Mouse (Mus musculus) MEL (cell line): ENCODE results near the gene Plekhg1. TPM values are rescaled to one million over a fixed set of nuclear protein-coding genes. Genes with fewer than 3 reads are reported as not detected.

Experiments
- DNase-seq: peaks from one replicate; pipeline ENCODE4 v3.0.0; 2011; ENCODE audit warnings: low read depth, low spot score
- H3K27ac ChIP-seq: 2 replicates; pipeline ENCODE4 v1.5.1; 2012; ENCODE audit warnings: low read depth, mild to moderate bottlenecking, control low read depth, low read length, moderate library complexity; ENCODE audit not compliant: control insufficient read depth
- H3K27me3 ChIP-seq, 2 experiments: fragments of 150-350 bp in 1 of 2; sonication (generic) in 1 of 2; 2 replicates each; pipeline ENCODE4 v1.6.1; 2012; ENCODE audit warnings: low read length in 2 of 2, mild to moderate bottlenecking in 2 of 2, improper control_type of control experiment in 1 of 2, moderate library complexity in 1 of 2; ENCODE audit not compliant: insufficient read depth in 2 of 2, control insufficient read depth in 1 of 2
- H3K36me3 ChIP-seq, 2 experiments: 2 replicates each; pipeline ENCODE4 v1.6.1; 2012 to 2014; ENCODE audit warnings: low read length in 2 of 2, improper control_type of control experiment in 1 of 2, inconsistent platforms in 1 of 2, mild to moderate bottlenecking in 1 of 2; ENCODE audit not compliant: insufficient read depth in 2 of 2, control insufficient read depth in 1 of 2
- H3K4me1 ChIP-seq, 2 experiments: fragments of 150-350 bp in 1 of 2; sonication (generic) in 1 of 2; 2 replicates each; pipeline ENCODE4 v1.6.1; 2012; ENCODE audit warnings: low read length in 2 of 2, improper control_type of control experiment in 1 of 2, mild to moderate bottlenecking in 1 of 2; ENCODE audit not compliant: insufficient read depth in 2 of 2, control insufficient read depth in 1 of 2
- H3K4me3 ChIP-seq, 2 experiments: fragments of 150-350 bp in 1 of 2; sonication (generic) in 1 of 2; 2 replicates each; pipeline ENCODE4 v1.5.1; 2012; ENCODE audit warnings: low read depth in 2 of 2, low read length in 2 of 2, mild to moderate bottlenecking in 2 of 2, moderate library complexity in 2 of 2, control low read depth in 1 of 2, improper control_type of control experiment in 1 of 2; ENCODE audit not compliant: control insufficient read depth in 1 of 2, insufficient read depth in 1 of 2
- H3K79me2 ChIP-seq: 2 replicates; pipeline ENCODE4 v1.6.1; 2012; ENCODE audit warnings: mild to moderate bottlenecking, low read length, moderate library complexity; ENCODE audit not compliant: control insufficient read depth, poor library complexity, insufficient read depth
- H3K9ac ChIP-seq: 2 replicates; pipeline ENCODE4 v1.6.1; 2012; ENCODE audit warnings: low read depth, mild to moderate bottlenecking, control low read depth, low read length, moderate library complexity; ENCODE audit not compliant: control insufficient read depth, poor library complexity, severe bottlenecking
- H3K9me3 ChIP-seq: fragments of 150-350 bp; sonication (generic); replicated peaks from 2 replicates; pipeline ENCODE4 v1.6.1; 2012; ENCODE audit warnings: mild to moderate bottlenecking, low read length, improper control_type of control experiment, moderate library complexity; ENCODE audit not compliant: insufficient read depth
- CTCF ChIP-seq, 3 experiments: IDR thresholded peaks in 2 of 3; conservative IDR thresholded peaks in 1 of 3; 2 replicates each; pipeline ENCODE4 v1.5.1; 2011 to 2012; ENCODE audit warnings: low read length in 3 of 3, low read depth in 2 of 3, mild to moderate bottlenecking in 2 of 3, improper control_type of control experiment in 1 of 3, inconsistent platforms in 1 of 3, mixed read lengths in 1 of 3, moderate library complexity in 1 of 3; ENCODE audit not compliant: control insufficient read depth in 1 of 3, insufficient read depth in 1 of 3, poor library complexity in 1 of 3, severe bottlenecking in 1 of 3
- E2F4 ChIP-seq: IDR thresholded peaks from 2 replicates; pipeline ENCODE4 v1.6.1; 2011; ENCODE audit warnings: low read depth, low read length, improper control_type of control experiment, borderline replicate concordance
- ETS1 ChIP-seq: IDR thresholded peaks from 2 replicates; pipeline ENCODE4 v1.6.1; 2012; ENCODE audit warnings: low read depth, mild to moderate bottlenecking, inconsistent platforms, low read length, improper control_type of control experiment, moderate library complexity
- GATA1 ChIP-seq: IDR thresholded peaks from 2 replicates; pipeline ENCODE4 v1.6.1; 2011; ENCODE audit warnings: low read depth, low read length, improper control_type of control experiment
- KAT2A ChIP-seq: conservative IDR thresholded peaks from 2 replicates; pipeline ENCODE4 v1.6.1; 2012; ENCODE audit warnings: low read depth, low read length, improper control_type of control experiment, inconsistent platforms
- MAFK ChIP-seq: IDR thresholded peaks from 2 replicates; pipeline ENCODE4 v1.6.1; 2011; ENCODE audit warnings: low read depth, mild to moderate bottlenecking, low read length, improper control_type of control experiment, borderline replicate concordance
- MAX ChIP-seq: IDR thresholded peaks from 2 replicates; pipeline ENCODE4 v1.6.1; 2011; ENCODE audit warnings: low read length, improper control_type of control experiment
- MAZ ChIP-seq: IDR thresholded peaks from 2 replicates; pipeline ENCODE4 v1.6.1; 2012; ENCODE audit warnings: low read depth, mild to moderate bottlenecking, inconsistent platforms, low read length, improper control_type of control experiment
- MYB ChIP-seq: IDR thresholded peaks from 2 replicates; pipeline ENCODE4 v1.6.1; 2011; ENCODE audit warnings: mild to moderate bottlenecking, low read depth, low read length, improper control_type of control experiment
- NRF1 ChIP-seq: IDR thresholded peaks from 2 replicates; pipeline ENCODE4 v1.6.1; 2014; ENCODE audit warnings: low read depth, mild to moderate bottlenecking, inconsistent platforms, low read length, improper control_type of control experiment, moderate library complexity; ENCODE audit not compliant: poor library complexity, insufficient read depth, severe bottlenecking
- POLR2A ChIP-seq, 2 experiments: IDR thresholded peaks; 2 replicates each; pipeline ENCODE4 v1.6.1; 2011 to 2012; ENCODE audit warnings: low read length in 2 of 2, mild to moderate bottlenecking in 2 of 2, control low read depth in 1 of 2, improper control_type of control experiment in 1 of 2, low read depth in 1 of 2, moderate library complexity in 1 of 2; ENCODE audit not compliant: control insufficient read depth in 1 of 2, insufficient read depth in 1 of 2, poor library complexity in 1 of 2
- RAD21 ChIP-seq: IDR thresholded peaks from 2 replicates; pipeline ENCODE4 v1.6.1; 2011; ENCODE audit warnings: mild to moderate bottlenecking, low read depth, low read length, improper control_type of control experiment
- RCOR1 ChIP-seq: IDR thresholded peaks from 2 replicates; pipeline ENCODE4 v1.6.1; 2012; ENCODE audit warnings: low read depth, mild to moderate bottlenecking, inconsistent platforms, low read length, improper control_type of control experiment
- SMC3 ChIP-seq: IDR thresholded peaks from 2 replicates; pipeline ENCODE4 v1.6.1; 2011; ENCODE audit warnings: low read depth, low read length, improper control_type of control experiment
- TBP ChIP-seq: IDR thresholded peaks from 2 replicates; pipeline ENCODE4 v1.8.0; 2011; ENCODE audit warnings: low read depth, low read length, improper control_type of control experiment
- UBTF ChIP-seq: IDR thresholded peaks from 2 replicates; pipeline ENCODE4 v1.6.1; 2012; ENCODE audit warnings: low read depth, mild to moderate bottlenecking, inconsistent platforms, low read length, improper control_type of control experiment, moderate library complexity, borderline replicate concordance; ENCODE audit not compliant: insufficient read depth
- USF2 ChIP-seq, 2 experiments: IDR thresholded peaks; 2 replicates each; pipeline ENCODE4 v1.6.1; 2011 to 2012; ENCODE audit warnings: improper control_type of control experiment in 2 of 2, low read length in 2 of 2, borderline replicate concordance in 1 of 2, inconsistent platforms in 1 of 2, low read depth in 1 of 2, mild to moderate bottlenecking in 1 of 2; ENCODE audit not compliant: insufficient read depth in 1 of 2
- polyA plus RNA-seq, 2 experiments: library from polyadenylated mRNA; stranded (reverse) in 1 of 2; unstranded in 1 of 2; fragments of >175 nt in 1 of 2; fragments of >200 nt in 1 of 2; gene quantifications; 2 replicates each; pipeline versions ENCODE4 v1.2.1 to v1.2.4; 2012; ENCODE audit warnings: low replicate concordance in 2 of 2, low read depth in 1 of 2; ENCODE audit not compliant: insufficient read length in 2 of 2, insufficient read depth in 1 of 2, missing spikeins in 1 of 2
- total RNA-seq: library from RNA; depleted of rRNA; stranded (reverse); fragments of 300-350 nt; gene quantifications from 2 replicates; pipeline ENCODE4 v1.2.3, GENCODE M21; 2012

The Plekhg1 gene
- total and polyA plus RNA-seq, 3 experiments: 0.01 TPM; not detected in 2

DNA sequence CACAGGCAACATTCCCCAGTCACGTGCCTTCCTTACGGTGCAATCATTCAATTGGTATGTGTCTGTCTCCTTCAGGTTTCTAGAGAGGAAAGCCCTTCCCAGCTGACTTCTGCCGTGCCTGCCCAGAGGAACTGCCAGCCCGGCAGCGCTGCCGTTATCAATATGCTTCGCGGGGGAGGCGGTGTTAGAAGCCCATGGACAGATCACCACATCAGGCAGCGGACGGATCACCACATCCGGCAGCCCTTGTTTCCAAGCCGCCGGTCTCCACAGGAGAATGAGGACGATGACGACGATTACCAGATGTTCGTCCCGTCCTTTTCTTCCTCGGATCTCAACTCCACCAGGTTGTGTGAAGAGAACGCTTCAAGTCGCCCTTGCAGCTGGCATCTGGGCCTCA is 216.3 kb downstream of the Plekhg1 start:
- Histone ChIP-seq H3K27ac (no peak overlapping the region), H3K4me1 (no peaks in the 10 kb centered on the region), H3K4me3 (no peak overlapping the region), H3K9ac (no peak overlapping the region), H3K36me3 (no peaks in the 10 kb centered on the region), H3K27me3 (peaks cover 0 to 2% of the 10 kb centered on the region in 2 experiments; a peak in 2 of 4 replicates), H3K9me3 (no peaks in the 10 kb centered on the region), H3K79me2 (no peaks in the 10 kb centered on the region)
- no peak for DNase-seq
- no peak for TF ChIP-seq RCOR1
- no peak for TF ChIP-seq E2F4
- no peak for TF ChIP-seq MAFK

DNA sequence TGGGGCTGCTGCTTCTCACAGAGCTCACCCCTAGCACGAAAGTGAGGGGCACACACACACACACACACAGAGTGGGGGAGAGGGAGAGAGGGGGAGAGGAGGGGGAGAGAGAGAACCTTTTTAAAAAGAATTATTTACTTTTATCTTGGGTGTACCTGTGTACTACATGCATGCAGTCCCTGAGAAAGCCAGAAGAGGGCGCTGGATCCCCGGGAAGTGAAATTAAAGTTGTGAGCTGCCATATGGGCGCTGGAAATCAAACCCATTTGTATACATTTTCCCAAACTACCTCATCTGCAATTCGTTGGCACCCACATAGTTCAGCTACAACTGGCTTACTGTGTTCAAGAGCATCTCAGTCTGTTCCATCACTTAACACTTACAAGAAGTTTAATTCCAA is 218.4 kb downstream of the Plekhg1 start:
- Histone ChIP-seq H3K4me1 (no peaks in the 10 kb centered on the region), H3K4me3 (no peak overlapping the region), H3K27ac (no peak overlapping the region), H3K36me3 (no peaks in the 10 kb centered on the region), H3K9me3 (no peaks in the 10 kb centered on the region), H3K27me3 (peaks cover 0 to 2% of the 10 kb centered on the region in 2 experiments; a peak in 2 of 4 replicates), H3K9ac (no peak overlapping the region), H3K79me2 (no peaks in the 10 kb centered on the region)
- peak; percentile 49 for DNase-seq
- TF ChIP-seq KAT2A: no peak
- peak; percentile 39 for TF ChIP-seq SMC3
- TF ChIP-seq ETS1: no peak
- TF ChIP-seq MYB: no peak
- TF ChIP-seq RAD21: peak; percentile 56
- TF ChIP-seq UBTF: no peak
- TF ChIP-seq POLR2A (IDR thresholded peaks at IDR 0.05; ENCODE audit: control insufficient read depth in 1 of 2, insufficient read depth in 1 of 2, low read depth in 1 of 2, low read length in 2 of 2, poor library complexity in 1 of 2): no peak
- no peak for TF ChIP-seq MAX
- TF ChIP-seq CTCF (IDR thresholded peaks at IDR 0.05 in 2 of 3, conservative IDR thresholded peaks at IDR 0.05 in 1 of 3; ENCODE audit: control insufficient read depth in 1 of 3, insufficient read depth in 1 of 3, low read depth in 2 of 3, low read length in 3 of 3, poor library complexity in 1 of 3, severe bottlenecking in 1 of 3): peak; percentile 44 to 65 (median 54)
- TF ChIP-seq NRF1: no peak
- TF ChIP-seq USF2 (IDR thresholded peaks at IDR 0.05; ENCODE audit: borderline replicate concordance in 1 of 2, insufficient read depth in 1 of 2, low read depth in 1 of 2, low read length in 2 of 2): no peak

DNA sequence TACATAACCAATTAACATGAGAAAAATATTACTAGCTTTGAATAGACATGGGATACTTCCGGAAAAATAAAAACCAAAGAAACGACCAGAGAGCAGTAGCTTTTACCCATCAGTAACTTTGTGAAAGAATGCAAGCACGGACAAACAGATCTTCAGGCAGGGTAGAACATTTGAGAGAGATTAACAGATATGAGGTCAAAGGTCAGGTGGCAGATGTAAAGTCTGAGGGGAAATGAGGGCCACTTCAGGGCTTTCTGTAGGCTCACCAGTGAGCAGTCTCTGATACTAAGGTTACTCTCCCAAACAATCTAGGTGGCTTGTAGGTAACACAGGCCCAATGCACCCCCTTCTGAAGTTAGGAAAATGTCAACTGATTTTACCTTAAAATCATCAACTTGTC is 228.9 kb downstream of the Plekhg1 start:
- H3K36me3 ChIP-seq: peaks cover 0 to 7% of the 10 kb centered on the region in 2 experiments; a peak in 2 of 4 replicates
- H3K4me1 ChIP-seq: peaks cover 0 to 9% of the 10 kb centered on the region in 2 experiments; a peak in 2 of 4 replicates
- H3K27ac ChIP-seq: no peak overlapping the region
- no peak overlapping the region for H3K4me3 ChIP-seq
- H3K79me2 ChIP-seq: peaks cover 7% of the 10 kb centered on the region
- no peaks in the 10 kb centered on the region for H3K27me3 ChIP-seq
- no peak for TF ChIP-seq E2F4
- TF ChIP-seq MAZ: no peak
- TF ChIP-seq TBP: no peak
- TF ChIP-seq GATA1: no peak
- TF ChIP-seq, all 39 proteins: peak for 0
- DNase-seq: no peak
- Histone ChIP-seq H3K9me3 (no peaks in the 10 kb centered on the region), H3K9ac (no peak overlapping the region)
